Mouse (Mus musculus) kidney, adult 2 months (tissue): ENCODE results near the gene Gh. TPM values are rescaled to one million over a fixed set of nuclear protein-coding genes. Genes with fewer than 3 reads are reported as not detected.
A peak's percentile ranks its signal among the peaks of the same experiment; 100 is the strongest.

Source experiments
- DNase-seq: peaks from one replicate; pipeline ENCODE4 v3.0.0; 2021
- H3K27ac ChIP-seq: fragments of 200-500 bp; 2 replicates; pipeline ENCODE4 v1.5.1; 2012; ENCODE audit warnings: low read depth, low read length, control low read depth, inconsistent platforms; ENCODE audit not compliant: insufficient read depth
- H3K27me3 ChIP-seq: fragments of 200-500 bp; replicated peaks from 2 replicates; pipeline ENCODE4 v1.6.1; 2012; ENCODE audit warnings: mild to moderate bottlenecking, moderate library complexity, low read length, inconsistent platforms; ENCODE audit not compliant: control insufficient read depth, insufficient read depth
- H3K36me3 ChIP-seq: fragments of 200-500 bp; 2 replicates; pipeline ENCODE4 v1.6.1; 2012; ENCODE audit warnings: mild to moderate bottlenecking, moderate library complexity, low read length, inconsistent platforms; ENCODE audit not compliant: control insufficient read depth, insufficient read depth
- H3K4me1 ChIP-seq: fragments of 200-500 bp; 2 replicates; pipeline ENCODE4 v1.6.1; 2011; ENCODE audit warnings: low read length; ENCODE audit not compliant: control insufficient read depth, insufficient read depth
- H3K4me3 ChIP-seq: fragments of 200-500 bp; 2 replicates; pipeline ENCODE4 v1.5.1; 2011; ENCODE audit warnings: mild to moderate bottlenecking, low read depth, low read length, control low read depth; ENCODE audit not compliant: insufficient read depth
- CTCF ChIP-seq: fragments of 200-500 bp; conservative IDR thresholded peaks from 2 replicates; pipeline ENCODE4 v1.5.1; 2011; ENCODE audit warnings: low read depth, mild to moderate bottlenecking, control low read depth, low read length, moderate library complexity, mixed read lengths; ENCODE audit not compliant: insufficient read depth, insufficient read length
- POLR2A ChIP-seq: fragments of 200-500 bp; IDR thresholded peaks from one replicate; pipeline ENCODE4 v1.6.1; 2011; ENCODE audit warnings: low read depth, low read length, control low read depth
- WGBS: fragments of 180-500 bp; shearing (Covaris S2); methylation state at CpG from one replicate; pipeline ENCODE4 v1.1.7; 2018; 5-methylcytosine and 5-hydroxymethylcytosine counted together
- polyA plus RNA-seq: library from polyadenylated mRNA; depleted of rRNA; stranded (reverse); fragments of >200 nt; gene quantifications from 2 replicates; pipeline ENCODE4 v1.2.3, GENCODE M21; 2012

The Gh gene
- polyA plus RNA-seq, 1 experiment, result 0.16 TPM

DNA sequence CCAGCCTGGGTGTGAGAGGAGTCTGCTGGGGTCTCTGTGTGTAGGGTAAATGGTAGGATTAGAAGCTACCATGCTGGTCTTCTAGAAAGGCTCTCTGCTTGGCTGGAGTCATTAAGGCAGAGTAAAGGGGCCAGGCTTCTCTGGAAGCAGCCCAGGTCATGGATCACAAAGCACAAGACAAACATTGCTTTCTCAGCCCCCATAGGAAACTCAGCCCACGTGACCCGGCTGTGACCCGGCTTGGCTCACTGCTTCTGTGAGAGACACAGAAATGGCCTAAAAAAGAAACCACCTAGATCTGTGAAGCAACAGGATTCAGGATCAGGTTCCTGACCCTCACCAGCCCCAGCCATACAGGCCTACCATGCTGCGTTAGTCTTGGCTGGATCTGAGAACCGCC, 23.2 kb upstream of the Gh start:
- H3K4me1 ChIP-seq, result peaks cover 8% of the 10 kb centered on the region
- H3K4me3 ChIP-seq, result no peak overlapping the region
- no peaks in the 10 kb centered on the region for H3K27me3 ChIP-seq
- 23% methylated on average over 5 of the region's 5 CpGs for WGBS
- H3K36me3 ChIP-seq, result no peaks in the 10 kb centered on the region
- TF ChIP-seq POLR2A (no peak), CTCF (no peak)
- peak; percentile 66 for DNase-seq
- H3K27ac ChIP-seq, result peak overlapping the region; percentile 11; the same call in 1 of the 2 replicates

DNA sequence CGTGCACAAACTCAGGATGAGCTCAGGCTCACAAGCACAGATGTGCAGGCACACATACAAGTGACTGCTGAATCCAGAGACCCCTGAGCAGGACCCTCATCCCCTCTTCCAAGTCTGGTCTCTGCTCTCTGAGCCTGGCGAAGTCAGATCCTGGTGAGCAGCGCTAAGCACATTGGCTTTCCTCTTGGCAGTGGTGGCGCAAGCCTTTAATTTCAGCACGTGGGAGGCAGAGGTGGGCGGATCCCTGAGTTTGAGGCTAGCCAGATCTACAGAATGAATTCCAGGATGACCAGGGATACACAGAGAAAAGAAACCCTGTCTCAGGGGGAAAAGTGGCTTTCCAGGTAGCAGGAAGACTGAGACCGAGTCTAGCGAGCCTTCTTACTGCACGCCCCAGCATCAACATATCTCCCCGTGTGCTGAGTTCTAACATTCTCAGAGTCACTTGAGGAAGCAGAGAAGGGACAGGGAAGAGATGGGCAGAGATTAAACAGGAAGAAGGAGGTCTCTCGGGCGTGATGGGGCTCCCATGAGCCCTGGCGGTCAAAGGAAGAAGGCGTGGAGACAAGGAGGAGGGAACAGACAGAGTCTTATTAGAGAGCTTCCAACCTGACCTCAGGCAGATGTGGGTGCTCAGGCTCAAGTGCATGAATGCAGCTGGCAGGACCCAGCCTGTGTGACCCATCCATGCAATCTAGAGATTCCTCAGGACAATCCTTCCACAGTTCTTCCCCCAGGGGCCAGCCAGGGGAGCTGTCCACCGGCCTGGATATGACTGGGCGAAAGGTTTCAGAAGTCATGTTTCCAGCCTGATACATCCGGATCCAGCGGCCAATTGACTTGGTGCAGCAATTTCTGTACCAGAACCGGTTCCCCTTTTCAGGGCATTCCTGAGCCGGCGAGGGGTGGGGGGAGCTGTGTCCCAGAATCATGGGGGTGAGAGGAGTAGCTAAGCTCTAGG, 17.0 kb upstream of the Gh start:
- WGBS, result 50% methylated on average over 21 of the region's 21 CpGs
- Histone ChIP-seq H3K27ac (no peak overlapping the region), H3K36me3 (no peaks in the 10 kb centered on the region), H3K27me3 (no peaks in the 10 kb centered on the region), H3K4me3 (no peak overlapping the region), H3K4me1 (0 out of 2 replicates have a peak, but pooled peaks cover 3% of the 10 kb centered on the region)
- peak; percentile 18 for DNase-seq
- TF ChIP-seq CTCF (no peak), POLR2A (no peak)

DNA sequence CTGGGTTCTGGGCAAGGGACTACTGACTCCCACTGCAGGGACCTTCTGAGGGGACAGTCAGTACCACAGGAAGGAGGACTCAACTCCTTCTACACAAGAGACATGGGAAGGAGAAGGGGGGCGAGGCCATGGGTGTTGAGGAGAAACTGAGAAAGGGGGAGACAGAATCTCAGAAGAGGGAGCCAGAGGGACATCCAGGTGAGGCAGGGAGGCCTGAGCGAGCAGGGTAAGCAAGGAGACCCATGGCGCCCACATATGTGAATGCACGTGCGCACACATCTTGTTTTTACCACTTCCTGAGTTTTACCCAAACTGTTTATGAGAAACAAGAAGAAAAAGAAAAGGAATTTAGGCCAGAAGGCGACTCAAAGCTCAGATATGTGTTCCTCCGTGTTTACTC, 16.1 kb upstream of the Gh start:
- H3K4me1 ChIP-seq, result 0 out of 2 replicates have a peak, but pooled peaks cover 3% of the 10 kb centered on the region
- no peaks in the 10 kb centered on the region for H3K36me3 ChIP-seq
- TF ChIP-seq POLR2A, result no peak
- no peak for TF ChIP-seq CTCF
- no peak overlapping the region for H3K4me3 ChIP-seq
- no peak for DNase-seq
- H3K27ac ChIP-seq, result no peak overlapping the region
- no peaks in the 10 kb centered on the region for H3K27me3 ChIP-seq
- WGBS, result 83% methylated on average over 7 of the region's 7 CpGs

DNA sequence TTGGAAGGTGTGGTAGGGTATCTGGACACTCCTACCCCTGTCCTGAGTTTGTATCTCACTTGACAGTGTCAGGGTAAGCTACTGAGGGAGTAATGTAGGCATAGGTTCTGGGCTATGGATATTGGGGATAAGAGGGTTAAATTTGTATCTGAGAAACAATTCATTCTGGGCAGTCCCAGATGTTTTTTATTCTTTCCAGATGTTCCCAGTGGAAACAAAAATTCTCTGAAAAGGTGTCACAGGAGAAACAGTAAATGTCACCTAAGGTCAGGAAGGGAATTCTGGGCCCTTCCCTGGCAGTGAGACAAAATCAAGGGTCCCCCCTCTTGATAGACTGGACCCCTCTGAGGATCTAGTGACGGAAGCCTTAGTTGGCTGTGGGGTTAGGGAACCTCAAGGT, 14.8 kb upstream of the Gh start:
- Histone ChIP-seq H3K27ac (no peak overlapping the region), H3K4me1 (0 out of 2 replicates have a peak, but pooled peaks cover 3% of the 10 kb centered on the region), H3K4me3 (no peak overlapping the region), H3K27me3 (no peaks in the 10 kb centered on the region), H3K36me3 (no peaks in the 10 kb centered on the region)
- TF ChIP-seq CTCF (no peak), POLR2A (no peak)
- WGBS, result 96% methylated on average over 1 of the region's 1 CpGs
- no peak for DNase-seq

DNA sequence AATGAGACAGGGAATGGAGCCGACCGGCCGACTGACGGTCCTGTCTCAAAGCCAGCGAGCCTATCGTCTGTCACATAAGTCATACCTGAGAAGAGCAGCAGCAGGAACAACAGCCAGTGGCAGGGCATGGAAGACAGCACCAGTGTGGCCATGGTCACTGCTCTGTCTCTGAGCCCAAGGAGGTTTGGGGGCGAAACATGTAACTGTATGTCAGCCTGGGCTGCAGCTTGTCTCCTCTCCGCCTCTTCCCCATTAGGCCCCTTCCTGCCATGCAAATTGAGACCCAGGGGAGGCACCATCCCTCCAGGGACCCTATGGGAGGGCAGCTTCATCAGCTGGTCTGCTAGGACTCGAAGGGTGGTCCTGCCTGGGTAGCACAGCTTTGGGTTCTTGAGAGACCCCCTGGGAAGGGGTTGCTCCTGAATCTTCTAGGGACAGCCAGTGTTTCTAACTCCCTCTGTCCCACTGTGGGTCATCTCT, 12.7 kb upstream of the Gh start, which contains the start of gene Cd79b:
Gene Cd79b (minus strand): TSS at position 430 of the 480 bp plus-strand sequence.
- H3K4me1 ChIP-seq, result 0 out of 2 replicates have a peak, but pooled peaks cover 3% of the 10 kb centered on the region
- no peak for TF ChIP-seq CTCF
- TF ChIP-seq POLR2A, result no peak
- no peak for DNase-seq
- no peak within 1 kb of the TSS for H3K4me3 ChIP-seq
- H3K36me3 ChIP-seq, result no peaks in the 10 kb centered on the region
- H3K27ac ChIP-seq, result no peak within 1 kb of the TSS
- H3K27me3 ChIP-seq, result no peaks in the 10 kb centered on the region
- WGBS, result 71% methylated on average over 9 of the region's 9 CpGs

DNA sequence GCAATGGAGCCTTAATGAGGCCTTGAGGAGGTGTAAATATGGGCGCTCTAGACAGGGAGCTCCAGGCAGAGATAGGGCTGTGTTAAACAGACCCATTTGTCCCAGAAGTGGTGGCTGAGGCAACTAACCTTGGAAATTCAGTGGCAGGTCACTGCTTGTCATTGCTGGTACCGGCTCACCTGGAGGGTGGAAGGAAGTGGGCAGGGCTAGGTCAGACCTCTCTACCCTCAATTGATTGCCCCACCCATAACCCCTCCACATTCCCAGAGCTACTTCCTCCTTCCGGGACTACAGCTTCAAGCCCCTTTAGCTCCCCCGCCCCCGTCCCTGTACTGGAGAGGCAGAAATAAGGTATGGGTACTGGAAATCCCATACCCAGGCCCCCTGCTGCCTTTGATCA, 11.9 kb upstream of the Gh start:
- 62% methylated on average over 5 of the region's 5 CpGs for WGBS
- Histone ChIP-seq H3K4me1 (no peaks in the 10 kb centered on the region), H3K36me3 (no peaks in the 10 kb centered on the region), H3K4me3 (no peak overlapping the region), H3K27ac (no peak overlapping the region), H3K27me3 (no peaks in the 10 kb centered on the region)
- TF ChIP-seq POLR2A (no peak), CTCF (no peak)
- DNase-seq, result no peak

DNA sequence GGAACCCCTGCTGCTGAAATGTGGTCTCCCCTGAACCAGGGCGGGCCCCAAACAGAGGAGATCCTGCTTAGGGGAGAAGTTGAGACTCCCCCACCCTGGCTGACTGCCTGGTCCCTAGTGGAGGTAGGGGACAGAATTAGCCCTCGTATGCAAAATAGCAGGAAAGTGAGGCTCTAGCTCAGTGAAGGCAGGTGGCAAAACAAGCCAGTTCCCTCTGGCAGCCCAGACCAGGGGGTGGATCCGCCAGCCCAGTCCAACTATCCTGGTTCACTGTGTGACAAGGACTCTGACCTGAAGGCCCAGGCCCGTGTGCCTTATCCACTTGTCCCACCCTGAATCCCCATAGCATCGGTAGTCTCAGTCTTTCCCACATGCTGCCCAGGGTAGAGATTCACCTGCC, 8.5 kb upstream of the Gh start:
- Histone ChIP-seq H3K27ac (no peak overlapping the region), H3K36me3 (no peaks in the 10 kb centered on the region), H3K4me3 (no peak overlapping the region), H3K4me1 (no peaks in the 10 kb centered on the region), H3K27me3 (no peaks in the 10 kb centered on the region)
- WGBS, result 74% methylated on average over 5 of the region's 5 CpGs
- TF ChIP-seq POLR2A (no peak), CTCF (no peak)
- no peak for DNase-seq
